Mouse (Mus musculus): ENCODE measurements around the gene Ier5l. TPM values are rescaled to one million over a fixed set of nuclear protein-coding genes. Genes with fewer than 3 reads are reported as not detected.

Ier5l gene
- polyA plus RNA-seq, 3 experiments from 2014 or later = not detected

DNA sequence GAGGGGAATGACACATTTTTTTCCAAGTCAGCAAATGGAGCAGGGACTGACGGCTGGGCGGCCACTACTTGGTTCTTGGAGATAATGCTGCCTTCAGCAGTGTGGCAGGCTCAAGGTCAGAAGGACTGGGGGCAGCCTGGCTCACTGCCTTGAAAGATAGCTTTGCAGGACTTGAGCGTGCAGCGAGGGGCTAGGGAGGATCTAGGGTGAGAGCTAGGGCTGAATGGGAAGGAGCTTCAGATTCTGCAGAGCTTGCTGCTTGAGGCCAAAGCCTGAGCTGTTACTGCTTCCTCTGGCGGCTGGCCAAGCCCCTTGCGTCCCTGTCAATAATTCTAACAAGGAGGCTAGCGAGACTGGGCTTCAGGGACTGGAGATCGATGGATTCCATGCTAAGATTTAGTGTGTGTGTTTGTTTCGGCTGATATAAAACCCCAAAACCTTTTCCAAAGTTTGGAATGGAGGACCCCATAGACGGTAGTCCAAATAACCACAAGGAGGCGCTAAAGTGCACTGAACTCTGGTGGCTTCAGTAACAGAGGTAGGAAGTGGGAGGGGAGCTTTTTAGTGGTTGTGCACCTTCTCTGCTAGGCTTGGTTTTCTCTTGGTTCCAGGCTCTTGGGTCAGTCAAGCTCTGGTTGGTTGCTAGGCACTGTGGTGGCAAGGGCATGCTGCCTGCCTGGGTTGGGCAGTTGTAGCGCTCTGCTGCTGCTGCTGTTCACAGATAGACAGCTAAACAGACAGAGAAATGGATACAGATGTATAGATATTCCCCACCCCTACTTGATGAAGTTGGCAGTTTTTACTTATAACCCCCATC is 33.1 kb downstream of the Ier5l start:
- ATAC-seq = peak; percentile 81

- no peak for ATAC-seq
Measured at GRCm38 (mm10) chr2:30440211-30440700, 33.8 kb downstream of the Ier5l start.

DNA sequence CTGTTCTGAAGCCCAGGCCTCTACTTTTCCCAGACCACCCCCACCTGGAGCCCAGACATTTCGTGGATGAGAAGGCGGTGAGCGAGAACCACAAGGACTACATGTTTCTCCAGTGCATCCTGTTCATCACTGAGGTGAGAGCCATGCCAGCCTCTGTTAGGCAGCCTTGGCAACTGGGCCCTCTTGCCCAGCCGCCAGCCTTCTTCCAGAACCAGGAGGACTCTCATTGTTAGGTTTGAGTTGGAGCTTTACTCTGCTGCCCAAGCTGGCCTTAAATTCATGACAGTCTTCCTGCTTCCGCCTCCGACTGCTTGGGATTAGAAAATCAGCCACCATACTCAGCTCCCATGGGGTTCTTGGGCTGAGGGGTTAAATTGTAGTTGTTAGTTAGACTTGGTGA is 34.4 kb downstream of the Ier5l start:
- no peak for ATAC-seq

- no peak for ATAC-seq
Measured at GRCm38 (mm10) chr2:30437791-30438190, 36.2 kb downstream of the Ier5l start.

DNA sequence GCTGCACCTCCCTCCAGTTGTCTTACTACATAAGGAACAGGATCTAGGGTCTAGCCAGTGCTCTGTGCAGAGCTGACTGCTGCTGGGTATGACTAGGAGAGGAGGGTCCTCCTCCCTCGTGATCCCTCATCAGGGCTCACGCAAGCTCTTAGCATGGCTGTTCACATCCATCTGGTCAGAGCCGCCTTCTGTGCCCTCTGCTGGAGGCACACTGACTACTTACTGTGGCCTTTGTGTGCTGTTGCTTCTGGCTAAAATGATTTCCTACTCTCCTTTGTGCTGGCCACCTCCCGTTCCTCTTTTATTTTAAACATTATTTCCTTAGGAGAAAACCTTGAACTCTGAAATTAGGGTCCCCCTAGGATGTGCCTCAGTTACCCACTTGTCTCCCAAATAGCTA is 37.2 kb downstream of the Ier5l start:
- ATAC-seq = no peak

DNA sequence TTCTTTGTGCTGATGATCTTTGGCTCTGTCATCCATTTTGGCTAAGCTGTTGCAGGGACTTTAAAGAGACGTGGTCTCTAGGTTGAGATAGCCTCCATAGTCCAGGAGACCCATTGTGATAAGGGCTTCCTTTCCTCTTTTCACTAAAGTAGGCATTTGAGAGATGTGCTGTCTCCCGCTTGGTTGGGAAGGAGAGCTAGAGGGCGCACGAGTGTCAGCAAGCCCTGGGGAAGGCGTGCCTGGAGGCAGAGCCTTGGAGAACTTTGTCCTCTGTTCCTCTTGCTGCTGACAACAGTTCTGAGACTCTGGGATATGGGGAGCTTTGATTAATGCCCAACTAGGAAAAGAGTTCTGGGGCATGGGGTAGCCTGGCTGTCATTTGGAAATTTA is 37.9 kb downstream of the Ier5l start:
- no peak for ATAC-seq

- ATAC-seq = peak; percentile 78
Measured at GRCm38 (mm10) chr2:30435326-30436155, 38.5 kb downstream of the Ier5l start.

- ATAC-seq = no peak
Measured at GRCm38 (mm10) chr2:30429156-30429555, 44.9 kb downstream of the Ier5l start.

Other genes with a start within 250 kb of the Ier5l start
- 10 to 100 TPM; 25.6 to 36.7 (median 33.1) TPM for gene Lrrc8a, start 236.5 kb downstream of the Ier5l start, polyA plus RNA-seq (2017; shearing (Covaris generic))
- gene Gm28035, start 233.7 kb downstream of the Ier5l start, polyA plus RNA-seq (2017; shearing (Covaris generic)) = under 1 TPM in 2 of 3 experiments, not detected in 1; 0.16 to 0.17 TPM
- gene Phyhd1, start 208.0 kb downstream of the Ier5l start, polyA plus RNA-seq (2017; shearing (Covaris generic)) = 1 to 10 TPM; 2.5 to 4.8 (median 4.3) TPM
- 1 to 10 TPM in 1 of 3 experiments, not detected in 2; 7.1 TPM for gene Gm28038, start 193.2 kb downstream of the Ier5l start, polyA plus RNA-seq (2017; shearing (Covaris generic))
- gene Dolk, start 187.9 kb downstream of the Ier5l start, polyA plus RNA-seq (2017; shearing (Covaris generic)) = 10 to 100 TPM; 10.8 to 14.6 (median 10.9) TPM
- 10 to 100 TPM; 26.4 to 30.2 (median 26.9) TPM for gene Nup188, start 187.8 kb downstream of the Ier5l start, polyA plus RNA-seq (2017; shearing (Covaris generic))
- gene Sh3glb2, start 114.9 kb downstream of the Ier5l start, polyA plus RNA-seq (2017; shearing (Covaris generic)) = 100 to 1,000 TPM in 1 of 3 experiments, 10 to 100 TPM in 2; 84.8 to 111 (median 97.5) TPM
- 1 to 10 TPM; 3.2 to 5.4 (median 5.3) TPM for gene Miga2, start 110.0 kb downstream of the Ier5l start, polyA plus RNA-seq (2017; shearing (Covaris generic))
- gene Dolpp1, start 82.0 kb downstream of the Ier5l start, polyA plus RNA-seq (2017; shearing (Covaris generic)) = 10 to 100 TPM; 17.5 to 21.0 (median 17.7) TPM
- 1 to 10 TPM; 1.8 to 2.6 (median 1.9) TPM for gene Crat, start 58.4 kb downstream of the Ier5l start, polyA plus RNA-seq (2017; shearing (Covaris generic))
- gene Ptpa, start 58.2 kb downstream of the Ier5l start, polyA plus RNA-seq (2017; shearing (Covaris generic)) = 10 to 100 TPM; 36.5 to 78.0 (median 49.8) TPM
- 1 to 10 TPM; 3.0 to 8.3 (median 4.3) TPM for gene Cstad, start 120.8 kb upstream of the Ier5l start, polyA plus RNA-seq (2017; shearing (Covaris generic))

Data from inflammation-experienced regulatory T-cells, adult 6 months (primary cell).